Mouse (Mus musculus): Measurements from ENCODE around the gene Tsks. TPM values are rescaled to one million over a fixed set of nuclear protein-coding genes. Genes with fewer than 3 reads are reported as not detected.

Tsks gene
- polyA plus RNA-seq, 1 experiment = 0.04 TPM

DNA sequence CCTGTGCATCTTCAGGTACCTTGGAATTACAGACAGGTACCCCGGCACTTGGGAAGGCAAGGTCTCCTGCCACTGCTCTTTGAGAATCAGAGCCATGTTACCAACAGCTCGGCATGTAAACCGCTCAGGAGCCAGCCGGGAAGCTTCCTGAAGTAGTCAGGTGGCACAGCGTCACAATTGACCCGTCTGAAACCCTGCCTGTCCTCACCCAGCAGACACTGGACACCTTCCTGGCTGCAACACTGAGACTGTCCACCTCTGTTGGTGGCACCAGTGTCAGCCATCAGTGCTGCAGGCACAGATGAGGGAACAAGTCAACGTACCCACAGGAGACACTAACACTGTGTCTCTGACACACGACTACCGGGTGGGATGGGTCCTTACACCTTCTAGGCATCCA, 27.7 kb upstream of the Tsks start:
- Histone ChIP-seq H3K36me3 (ENCODE audit: control insufficient read depth, insufficient read depth) (peaks cover 7% of the 10 kb centered on the region), H3K4me3 (ENCODE audit: insufficient read depth, poor library complexity, severe bottlenecking) (no peak overlapping the region), H3K27me3 (ENCODE audit: control insufficient read depth, insufficient read depth, insufficient read length) (no peaks in the 10 kb centered on the region), H3ac (ENCODE audit: control insufficient read depth, insufficient read length, low read depth) (no peak overlapping the region), H3K79me3 (ENCODE audit: low read depth) (no peaks in the 10 kb centered on the region), H3K79me2 (ENCODE audit: control insufficient read depth, insufficient read depth) (no peaks in the 10 kb centered on the region)
- TF ChIP-seq MYOD1 (IDR thresholded peaks at IDR 0.05; ENCODE audit: control insufficient read depth, insufficient read length, low read depth) (no peak), MYOG (IDR thresholded peaks at IDR 0.05; ENCODE audit: control insufficient read depth, extremely low read depth, insufficient read length) (no peak), CEBPB (IDR thresholded peaks at IDR 0.05; ENCODE audit: low read depth) (no peak)

DNA sequence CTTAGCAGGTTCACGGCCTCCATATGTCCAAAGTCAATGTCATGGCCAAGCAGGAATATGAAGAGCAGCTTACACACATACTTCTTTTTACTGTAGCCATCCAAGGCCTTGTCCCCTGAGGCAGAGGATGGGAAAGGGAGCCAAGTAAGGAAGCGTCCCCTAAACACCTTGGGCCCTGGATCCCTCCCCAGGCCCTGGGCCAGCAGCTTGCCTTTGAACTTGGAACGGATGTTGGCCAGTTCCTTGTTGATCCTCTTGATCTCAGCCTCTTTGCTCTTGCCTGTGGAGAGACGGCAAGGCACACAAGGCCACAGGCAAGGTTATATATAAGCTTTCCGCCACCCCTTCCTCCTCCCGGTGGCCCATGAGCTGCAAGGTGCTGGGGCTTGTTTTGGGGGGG, 26.8 kb upstream of the Tsks start:
- Histone ChIP-seq H3K4me3 (ENCODE audit: insufficient read depth, poor library complexity, severe bottlenecking) (no peak overlapping the region), H3K79me3 (ENCODE audit: low read depth) (no peaks in the 10 kb centered on the region), H3ac (ENCODE audit: control insufficient read depth, insufficient read length, low read depth) (no peak overlapping the region), H3K36me3 (ENCODE audit: control insufficient read depth, insufficient read depth) (peaks cover 7% of the 10 kb centered on the region), H3K27me3 (ENCODE audit: control insufficient read depth, insufficient read depth, insufficient read length) (no peaks in the 10 kb centered on the region), H3K79me2 (ENCODE audit: control insufficient read depth, insufficient read depth) (no peaks in the 10 kb centered on the region)
- no peak for TF ChIP-seq CTCF (IDR thresholded peaks at IDR 0.05; ENCODE audit: control insufficient read depth, insufficient read depth, insufficient read length)
- TF ChIP-seq MAX (IDR thresholded peaks at IDR 0.05) = no peak
- no peak for TF ChIP-seq MYOG (IDR thresholded peaks at IDR 0.05; ENCODE audit: control insufficient read depth, extremely low read depth, insufficient read length)
- TF ChIP-seq FOSL1 (IDR thresholded peaks at IDR 0.05; ENCODE audit: insufficient read depth, low read length, poor library complexity, severe bottlenecking) = no peak
- TF ChIP-seq CEBPB (IDR thresholded peaks at IDR 0.05; ENCODE audit: low read depth) = no peak
- TF ChIP-seq MYOD1 (IDR thresholded peaks at IDR 0.05; ENCODE audit: control insufficient read depth, insufficient read length, low read depth) = no peak
- TF ChIP-seq USF1 (IDR thresholded peaks at IDR 0.05; ENCODE audit: low read depth) = no peak

DNA sequence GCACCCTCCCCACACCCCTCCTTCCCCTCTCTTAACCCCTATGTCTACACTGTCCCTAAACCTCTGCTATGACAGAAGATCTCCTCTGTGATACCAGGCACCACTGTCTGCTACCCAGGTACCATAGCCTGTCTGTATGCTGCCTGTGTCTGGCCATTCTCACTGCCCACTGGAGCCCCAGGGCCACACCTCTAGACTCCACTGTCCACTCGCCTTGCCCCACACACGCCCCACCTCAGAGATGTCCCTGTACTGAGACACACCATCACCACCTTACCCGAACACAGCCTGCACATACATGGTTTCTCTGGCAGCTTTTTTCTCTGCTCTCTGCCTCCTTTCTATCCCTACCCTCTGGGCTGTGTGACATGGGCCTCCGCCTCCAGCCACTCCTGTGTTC, 26.1 kb upstream of the Tsks start:
- H3K79me2 ChIP-seq (ENCODE audit: control insufficient read depth, insufficient read depth) = no peaks in the 10 kb centered on the region
- TF ChIP-seq MYOD1 (IDR thresholded peaks at IDR 0.05; ENCODE audit: control insufficient read depth, insufficient read length, low read depth) = no peak
- TF ChIP-seq CEBPB (IDR thresholded peaks at IDR 0.05; ENCODE audit: low read depth) = no peak
- no peak for TF ChIP-seq MAX (IDR thresholded peaks at IDR 0.05)
- no peak for TF ChIP-seq FOSL1 (IDR thresholded peaks at IDR 0.05; ENCODE audit: insufficient read depth, low read length, poor library complexity, severe bottlenecking)
- no peak for TF ChIP-seq MYOG (IDR thresholded peaks at IDR 0.05; ENCODE audit: control insufficient read depth, extremely low read depth, insufficient read length)
- no peak for TF ChIP-seq CTCF (IDR thresholded peaks at IDR 0.05; ENCODE audit: control insufficient read depth, insufficient read depth, insufficient read length)
- no peak for TF ChIP-seq USF1 (IDR thresholded peaks at IDR 0.05; ENCODE audit: low read depth)
- no peak overlapping the region for H3K4me3 ChIP-seq (ENCODE audit: insufficient read depth, poor library complexity, severe bottlenecking)
- no peak overlapping the region for H3ac ChIP-seq (ENCODE audit: control insufficient read depth, insufficient read length, low read depth)
- H3K27me3 ChIP-seq (ENCODE audit: control insufficient read depth, insufficient read depth, insufficient read length) = no peaks in the 10 kb centered on the region
- H3K36me3 ChIP-seq (ENCODE audit: control insufficient read depth, insufficient read depth) = peaks cover 7% of the 10 kb centered on the region
- H3K79me3 ChIP-seq (ENCODE audit: low read depth) = no peaks in the 10 kb centered on the region

GRCm38 (mm10) chr7:44918219-44918618, 24.8 kb upstream of the Tsks start:
- H3K36me3 ChIP-seq (ENCODE audit: control insufficient read depth, insufficient read depth) = peaks cover 8% of the 10 kb centered on the region
- no peaks in the 10 kb centered on the region for H3K79me2 ChIP-seq (ENCODE audit: control insufficient read depth, insufficient read depth)
- H3ac ChIP-seq (ENCODE audit: control insufficient read depth, insufficient read length, low read depth) = no peak overlapping the region
- H3K4me3 ChIP-seq (ENCODE audit: insufficient read depth, poor library complexity, severe bottlenecking) = no peak overlapping the region
- TF ChIP-seq USF1 (IDR thresholded peaks at IDR 0.05; ENCODE audit: low read depth) = no peak
- no peak for TF ChIP-seq MYOD1 (IDR thresholded peaks at IDR 0.05; ENCODE audit: control insufficient read depth, insufficient read length, low read depth)
- TF ChIP-seq MAX (IDR thresholded peaks at IDR 0.05) = no peak
- TF ChIP-seq MYOG (IDR thresholded peaks at IDR 0.05; ENCODE audit: control insufficient read depth, extremely low read depth, insufficient read length) = no peak
- no peak for TF ChIP-seq FOSL1 (IDR thresholded peaks at IDR 0.05; ENCODE audit: insufficient read depth, low read length, poor library complexity, severe bottlenecking)
- TF ChIP-seq CTCF (IDR thresholded peaks at IDR 0.05; ENCODE audit: control insufficient read depth, insufficient read depth, insufficient read length) = no peak
- no peak for TF ChIP-seq CEBPB (IDR thresholded peaks at IDR 0.05; ENCODE audit: low read depth)
- no peaks in the 10 kb centered on the region for H3K79me3 ChIP-seq (ENCODE audit: low read depth)
- no peaks in the 10 kb centered on the region for H3K27me3 ChIP-seq (ENCODE audit: control insufficient read depth, insufficient read depth, insufficient read length)

DNA sequence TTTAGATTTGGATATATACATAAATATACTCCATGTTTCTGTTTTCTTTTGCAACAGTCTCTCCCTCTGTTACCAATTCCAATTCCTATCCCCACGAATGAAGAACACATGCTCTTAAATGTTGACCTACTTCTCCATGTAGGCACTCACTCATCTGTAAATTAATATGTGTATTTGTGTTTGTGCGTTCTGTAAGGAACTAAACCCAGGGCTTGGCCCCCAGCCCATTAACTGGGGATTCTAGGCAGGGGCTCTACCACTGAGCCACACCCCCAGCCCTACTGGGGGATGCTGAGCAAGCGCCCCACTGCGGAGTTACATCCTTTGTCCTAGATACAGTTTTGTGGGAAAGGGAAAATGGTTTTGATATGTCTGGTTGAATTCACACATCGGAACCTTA, 23.9 kb upstream of the Tsks start:
- TF ChIP-seq CEBPB (IDR thresholded peaks at IDR 0.05; ENCODE audit: low read depth) = no peak
- Histone ChIP-seq H3K27me3 (ENCODE audit: control insufficient read depth, insufficient read depth, insufficient read length) (no peaks in the 10 kb centered on the region), H3K79me3 (ENCODE audit: low read depth) (no peaks in the 10 kb centered on the region), H3K79me2 (ENCODE audit: control insufficient read depth, insufficient read depth) (no peaks in the 10 kb centered on the region), H3K36me3 (ENCODE audit: control insufficient read depth, insufficient read depth) (peaks cover 15% of the 10 kb centered on the region), H3ac (ENCODE audit: control insufficient read depth, insufficient read length, low read depth) (no peak overlapping the region), H3K4me3 (ENCODE audit: insufficient read depth, poor library complexity, severe bottlenecking) (no peak overlapping the region)

DNA sequence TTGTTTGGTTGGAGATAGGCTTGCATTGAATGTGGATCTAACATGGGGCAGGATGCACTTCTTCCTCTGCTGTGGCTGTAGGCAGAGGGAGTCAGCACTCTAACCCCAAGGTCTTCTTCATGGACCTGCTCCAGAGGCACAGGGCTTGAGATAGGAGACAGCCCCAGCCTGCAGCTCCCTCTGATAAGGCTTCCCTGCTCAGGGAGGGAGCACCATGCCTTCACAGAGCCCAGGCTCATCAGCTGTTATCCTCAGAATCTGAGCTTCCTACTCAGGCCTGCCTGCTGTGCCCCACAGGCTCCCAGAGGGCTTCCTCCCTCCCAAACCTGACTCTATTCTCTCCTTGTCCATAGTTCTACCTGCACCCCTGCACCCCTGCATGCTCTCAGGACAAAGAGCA, 20.5 kb upstream of the Tsks start:
- Histone ChIP-seq H3ac (ENCODE audit: control insufficient read depth, insufficient read length, low read depth) (no peak overlapping the region), H3K36me3 (ENCODE audit: control insufficient read depth, insufficient read depth) (peaks cover 13% of the 10 kb centered on the region), H3K79me3 (ENCODE audit: low read depth) (peaks cover 12% of the 10 kb centered on the region), H3K27me3 (ENCODE audit: control insufficient read depth, insufficient read depth, insufficient read length) (no peaks in the 10 kb centered on the region), H3K4me3 (ENCODE audit: insufficient read depth, poor library complexity, severe bottlenecking) (no peak overlapping the region), H3K79me2 (ENCODE audit: control insufficient read depth, insufficient read depth) (peaks cover 24% of the 10 kb centered on the region)
- no peak for TF ChIP-seq CTCF (IDR thresholded peaks at IDR 0.05; ENCODE audit: control insufficient read depth, insufficient read depth, insufficient read length)
- no peak for TF ChIP-seq FOSL1 (IDR thresholded peaks at IDR 0.05; ENCODE audit: insufficient read depth, low read length, poor library complexity, severe bottlenecking)
- TF ChIP-seq MYOG (IDR thresholded peaks at IDR 0.05; ENCODE audit: control insufficient read depth, extremely low read depth, insufficient read length) = no peak

All from C2C12 (cell line).